Mouse (Mus musculus) G1E (cell line): ENCODE measurements around the gene Plxna1.

ENCODE experiments used
- CTCF ChIP-seq: IDR thresholded peaks from 2 replicates; pipeline ENCODE4 v1.5.1; 2012; ENCODE audit warnings: low read depth, low read length, inconsistent platforms, mixed read lengths
- GATA1 ChIP-seq: IDR thresholded peaks from 2 replicates; pipeline ENCODE4 v1.6.1; 2012; ENCODE audit warnings: borderline replicate concordance, low read length, inconsistent platforms, mixed read lengths
- POLR2AphosphoS5 ChIP-seq: IDR thresholded peaks from 2 replicates; pipeline ENCODE4 v1.6.1; 2012; ENCODE audit warnings: low read depth, low read length, inconsistent platforms; ENCODE audit not compliant: insufficient replicate concordance

DNA sequence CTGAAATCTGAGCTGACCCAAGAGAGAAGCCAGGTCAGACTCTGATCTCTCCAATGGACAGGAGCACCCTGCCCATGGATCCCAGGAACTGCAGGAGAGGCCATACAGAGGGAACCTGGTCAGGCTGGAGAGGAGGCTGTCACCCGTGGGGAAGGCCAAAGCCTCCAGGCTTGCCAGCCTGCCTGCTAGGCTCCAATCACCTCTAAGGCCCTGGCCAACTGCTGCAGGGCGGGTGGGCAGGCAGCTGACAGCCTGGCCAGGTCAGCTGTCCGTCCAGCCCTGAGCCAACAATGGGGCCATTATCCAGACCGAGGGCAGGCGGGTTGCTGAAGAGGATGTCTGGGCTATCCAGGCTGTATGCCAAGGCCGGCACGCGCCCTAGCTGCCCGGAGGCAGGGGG lies 14.1 kb downstream of the Plxna1 start:
- TF ChIP-seq CTCF: no peak
- TF ChIP-seq POLR2AphosphoS5: no peak
- TF ChIP-seq GATA1: no peak
